Mouse (Mus musculus): ENCODE measurements at regions not wholly inside any gene's neighbourhood (a gene's known extent, or its start where the extent isn't known, plus 50 kb on each side); places are given as distances from the start of the nearest gene placed in this dataset.

DNA sequence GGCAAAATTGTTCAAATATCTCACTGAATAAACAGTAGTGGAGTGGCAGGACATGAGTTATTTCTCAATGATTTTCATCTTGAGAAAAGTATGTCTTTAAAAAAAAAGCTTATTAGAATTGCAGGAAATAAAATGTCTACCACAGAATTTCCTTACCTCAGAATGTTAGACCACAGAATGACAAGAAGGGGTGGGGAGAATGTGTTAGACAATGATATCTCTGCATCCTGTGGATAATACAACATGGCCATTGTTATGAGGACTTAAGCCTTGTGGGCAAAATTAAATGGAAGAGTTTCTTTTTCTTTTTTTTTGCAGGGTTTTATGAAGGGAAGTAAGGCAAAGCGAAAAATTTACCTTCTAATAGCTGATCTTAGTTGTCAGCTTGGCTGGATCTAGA, 912.6 kb upstream of the Msl3l2 start:
- TF ChIP-seq EP300 (IDR thresholded peaks at IDR 0.05) (no peak), CTCF (IDR thresholded peaks at IDR 0.05) (no peak)

Data from lung, postnatal 0 days (tissue).